Mouse (Mus musculus) cortical plate, adult 2 months (tissue): ENCODE data around the gene Rsbn1l. TPM values are rescaled to one million over a fixed set of nuclear protein-coding genes. Genes with fewer than 3 reads are reported as not detected.
A peak's percentile ranks its signal among the peaks of the same experiment; 100 is the strongest.

ENCODE experiments used
- H3K27ac ChIP-seq: fragments of 200-500 bp; 2 replicates; pipeline ENCODE4 v1.5.1; 2012; ENCODE audit warnings: low read length, control low read depth, inconsistent platforms; ENCODE audit not compliant: insufficient read depth
- H3K4me1 ChIP-seq: fragments of 200-500 bp; 2 replicates; pipeline ENCODE4 v1.6.1; 2011; ENCODE audit warnings: low read length; ENCODE audit not compliant: control insufficient read depth, insufficient read depth
- H3K4me3 ChIP-seq: fragments of 200-500 bp; 2 replicates; pipeline ENCODE4 v1.5.1; 2011; ENCODE audit warnings: mild to moderate bottlenecking, low read length, control low read depth; ENCODE audit not compliant: insufficient read depth
- CTCF ChIP-seq: fragments of 200-500 bp; IDR thresholded peaks from 2 replicates; pipeline ENCODE4 v1.5.1; 2011; ENCODE audit warnings: mild to moderate bottlenecking, control low read depth, low read length; ENCODE audit not compliant: insufficient read depth; ENCODE audit errors: extremely low read depth
- POLR2A ChIP-seq: fragments of 200-500 bp; IDR thresholded peaks from 2 replicates; pipeline ENCODE4 v1.6.1; 2011; ENCODE audit warnings: mild to moderate bottlenecking, low read length, control low read depth; ENCODE audit not compliant: insufficient read depth; ENCODE audit errors: extremely low read depth
- polyA plus RNA-seq: library from polyadenylated mRNA; depleted of rRNA; stranded (reverse); fragments of >200 nt; gene quantifications from 2 replicates; pipeline ENCODE4 v1.2.3, GENCODE M21; 2012

The Rsbn1l gene
- polyA plus RNA-seq, 1 experiment: 9.1 TPM

DNA sequence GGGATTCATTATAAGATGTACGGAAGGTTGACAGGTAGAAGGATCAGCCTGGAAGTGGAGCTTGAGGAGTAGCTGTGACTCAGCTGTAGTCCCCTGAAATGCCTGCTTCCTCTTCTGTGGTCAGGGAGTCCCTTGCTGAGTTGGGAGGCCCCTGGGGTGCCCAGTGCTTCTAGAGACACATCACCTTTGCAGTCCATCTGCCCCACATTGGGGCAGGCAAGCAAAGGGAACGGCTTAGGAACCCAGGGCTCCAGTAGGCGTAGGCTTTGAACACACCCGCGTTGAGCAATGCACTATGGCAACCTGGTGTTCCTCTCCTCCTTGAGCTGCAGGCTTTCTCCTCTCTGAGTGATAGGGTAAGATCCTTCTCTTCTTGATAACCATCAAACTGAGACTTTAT, 16.9 kb upstream of the Rsbn1l start:
- TF ChIP-seq POLR2A (no peak), CTCF (no peak)
- no peak overlapping the region for H3K27ac ChIP-seq

DNA sequence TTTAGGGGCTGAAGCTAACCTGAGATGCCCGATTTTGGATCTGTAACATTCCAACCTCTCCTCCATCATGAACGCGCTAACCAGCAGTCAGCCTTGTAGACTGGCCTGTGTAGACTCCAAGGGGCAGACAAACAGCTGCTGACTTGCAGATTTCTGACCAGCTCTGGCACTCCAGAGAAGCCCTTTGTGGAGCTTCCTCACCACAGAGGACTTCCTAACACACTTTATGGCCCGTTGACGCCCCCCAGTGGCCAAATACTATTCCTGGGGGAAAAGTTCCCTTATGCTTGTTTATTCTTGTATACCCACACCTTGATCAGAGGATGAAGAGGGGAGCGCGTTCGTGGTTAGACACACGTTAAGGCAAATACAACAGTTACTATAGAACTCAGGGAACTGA, 12.8 kb upstream of the Rsbn1l start:
- TF ChIP-seq CTCF (peak; percentile 41), POLR2A (no peak)
- Histone ChIP-seq H3K27ac (no peak overlapping the region), H3K4me1 (no peaks in the 10 kb centered on the region), H3K4me3 (no peak overlapping the region)

More for the DNA sequence above, 16.9 kb upstream of the Rsbn1l start:
- Histone ChIP-seq H3K4me3 (no peak overlapping the region), H3K4me1 (no peaks in the 10 kb centered on the region)

DNA sequence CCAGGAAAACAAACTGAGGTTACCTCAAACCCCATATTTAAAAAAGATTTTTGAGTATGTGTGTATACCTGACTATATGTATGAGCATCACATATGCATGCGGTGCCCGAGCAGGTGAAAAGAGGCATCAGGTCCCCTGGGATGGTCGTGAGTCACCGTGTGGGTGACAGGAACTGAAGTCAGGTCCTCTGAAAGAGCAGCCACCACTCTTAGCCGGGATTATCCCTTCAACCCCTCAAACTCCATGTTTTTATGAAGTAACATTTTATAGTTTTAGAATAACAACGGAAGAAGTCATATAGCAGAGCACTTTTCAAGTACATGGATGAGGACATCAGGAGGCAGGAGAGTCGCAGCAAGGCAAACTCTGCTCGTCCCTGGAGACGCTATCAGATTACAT, 12.3 kb upstream of the Rsbn1l start:
- no peak overlapping the region for H3K27ac ChIP-seq
- no peak for TF ChIP-seq POLR2A
- TF ChIP-seq CTCF: no peak
- H3K4me1 ChIP-seq: no peaks in the 10 kb centered on the region
- H3K4me3 ChIP-seq: no peak overlapping the region

DNA sequence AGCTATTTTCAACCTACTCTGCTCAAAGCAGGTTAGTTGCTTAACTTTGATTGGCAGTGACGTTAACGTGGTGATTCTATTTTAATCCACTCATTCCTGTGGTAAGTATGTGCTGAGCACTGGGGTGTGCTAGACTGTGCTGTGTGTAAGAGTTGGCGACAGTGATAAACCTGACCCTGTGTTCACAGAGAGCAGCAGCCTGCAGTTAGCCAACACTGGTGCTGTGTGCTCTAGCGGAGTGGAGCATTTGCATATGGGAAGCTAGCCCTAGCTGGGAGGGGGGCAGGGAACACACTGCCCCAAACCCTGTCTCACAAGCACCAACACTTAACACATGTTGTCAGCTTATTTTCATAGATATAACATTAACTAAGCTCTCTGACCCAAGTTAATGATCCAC, 11.7 kb upstream of the Rsbn1l start:
- Histone ChIP-seq H3K4me3 (no peak overlapping the region), H3K27ac (no peak overlapping the region), H3K4me1 (no peaks in the 10 kb centered on the region)
- TF ChIP-seq CTCF (no peak), POLR2A (no peak)

DNA sequence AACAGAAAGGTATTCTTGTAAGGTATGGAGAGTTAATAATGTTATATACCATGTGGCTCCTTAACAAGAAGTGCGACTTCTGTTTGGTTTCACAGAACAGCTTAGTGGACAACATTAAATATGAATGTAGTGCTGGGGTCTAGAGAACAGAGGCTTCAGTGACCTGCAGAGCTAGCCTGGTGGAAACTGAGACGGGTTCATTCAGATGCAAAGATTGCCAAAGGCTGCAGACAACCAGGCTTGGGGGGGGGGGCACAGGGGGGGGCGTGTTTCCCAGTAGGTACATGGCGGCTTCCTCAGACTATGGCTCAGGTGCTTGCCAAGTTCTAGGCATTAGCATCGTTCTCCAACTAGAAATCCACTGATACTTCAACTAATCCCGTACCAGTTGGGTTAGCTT, 8.2 kb upstream of the Rsbn1l start:
- Histone ChIP-seq H3K4me1 (no peaks in the 10 kb centered on the region), H3K27ac (no peak overlapping the region), H3K4me3 (no peak overlapping the region)
- TF ChIP-seq CTCF: no peak
- no peak for TF ChIP-seq POLR2A

DNA sequence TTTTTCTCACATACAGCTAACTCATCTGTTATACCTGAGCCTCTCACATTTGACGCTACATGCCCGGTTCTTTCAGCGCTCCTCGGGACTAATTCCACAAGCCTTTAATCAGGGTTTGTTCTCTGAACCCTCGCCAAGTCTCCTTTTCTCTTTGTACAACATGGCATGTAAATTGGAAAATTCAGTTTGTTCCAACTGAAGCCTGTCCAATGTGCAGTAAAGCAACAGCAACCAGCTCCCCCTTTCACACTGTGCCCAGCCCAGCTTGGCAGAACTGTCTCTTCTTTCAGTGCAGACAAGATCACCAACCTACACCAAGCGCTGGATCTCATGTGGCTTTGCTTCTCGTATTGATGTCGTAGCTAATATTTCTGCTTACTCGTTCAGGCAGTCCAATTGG, 7.1 kb upstream of the Rsbn1l start:
- Histone ChIP-seq H3K4me3 (no peak overlapping the region), H3K27ac (no peak overlapping the region), H3K4me1 (no peaks in the 10 kb centered on the region)
- TF ChIP-seq POLR2A: no peak

DNA sequence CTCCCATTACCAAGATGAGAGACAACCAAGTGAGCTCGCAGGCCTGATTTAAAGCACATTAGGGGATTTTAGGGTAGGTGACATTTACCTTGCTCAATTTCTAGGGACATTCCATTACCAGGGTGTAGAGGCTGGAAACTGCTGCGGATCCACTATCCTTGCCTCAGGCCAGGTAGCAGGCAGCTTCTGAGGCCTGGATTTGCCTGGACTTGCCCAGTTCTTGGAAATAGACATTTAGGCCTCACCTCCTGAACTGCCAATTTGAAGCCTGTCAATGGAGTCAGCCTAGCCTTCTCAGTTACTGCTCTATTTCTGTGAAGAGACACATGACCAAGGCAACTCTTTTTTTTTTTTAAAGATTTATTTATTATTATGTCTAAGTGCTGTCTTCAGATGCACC, 4.7 kb upstream of the Rsbn1l start:
- Histone ChIP-seq H3K4me1 (no peaks in the 10 kb centered on the region), H3K27ac (no peak overlapping the region), H3K4me3 (no peak overlapping the region)
- no peak for TF ChIP-seq CTCF
- no peak for TF ChIP-seq POLR2A

DNA sequence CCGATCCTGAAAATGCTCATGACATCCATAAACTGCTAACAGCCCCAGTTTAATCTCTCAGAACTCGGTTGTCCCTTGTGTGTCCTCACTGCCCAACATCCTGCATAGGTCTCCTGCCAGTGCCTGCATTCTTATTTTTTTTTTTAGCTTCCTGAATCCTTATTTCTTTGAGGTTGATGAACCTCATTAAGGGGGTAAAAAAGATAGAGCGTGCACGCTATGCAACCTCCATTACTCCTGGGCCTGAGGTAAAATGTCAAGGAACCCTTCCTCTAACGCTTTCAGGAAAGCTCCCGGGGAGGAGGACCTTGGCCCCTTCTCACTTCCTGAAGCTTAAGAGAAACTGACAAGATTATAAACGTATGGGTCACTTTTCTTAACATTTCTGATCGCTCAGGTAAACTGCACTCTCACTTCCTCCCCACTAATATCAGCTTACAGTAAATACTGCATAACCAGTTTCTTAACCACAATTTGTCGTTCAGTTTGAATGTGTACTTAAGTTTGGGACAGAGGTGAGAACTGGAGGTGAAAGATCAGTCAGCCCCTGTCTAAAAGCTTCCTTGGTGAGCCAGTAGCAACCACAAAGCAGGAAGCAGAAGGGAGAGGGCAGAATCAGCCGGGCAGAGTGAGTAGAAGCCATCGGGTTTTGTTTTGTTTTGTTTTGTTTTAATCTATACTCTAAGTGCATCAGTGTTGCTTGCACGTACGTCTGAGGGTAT, 923 bp downstream of the Rsbn1l start:
- TF ChIP-seq CTCF (no peak), POLR2A (no peak)
- Histone ChIP-seq H3K4me3 (no peak overlapping the region), H3K4me1 (peaks cover 3% of the 10 kb centered on the region; the same call in 1 of the 2 replicates), H3K27ac (no peak overlapping the region)

DNA sequence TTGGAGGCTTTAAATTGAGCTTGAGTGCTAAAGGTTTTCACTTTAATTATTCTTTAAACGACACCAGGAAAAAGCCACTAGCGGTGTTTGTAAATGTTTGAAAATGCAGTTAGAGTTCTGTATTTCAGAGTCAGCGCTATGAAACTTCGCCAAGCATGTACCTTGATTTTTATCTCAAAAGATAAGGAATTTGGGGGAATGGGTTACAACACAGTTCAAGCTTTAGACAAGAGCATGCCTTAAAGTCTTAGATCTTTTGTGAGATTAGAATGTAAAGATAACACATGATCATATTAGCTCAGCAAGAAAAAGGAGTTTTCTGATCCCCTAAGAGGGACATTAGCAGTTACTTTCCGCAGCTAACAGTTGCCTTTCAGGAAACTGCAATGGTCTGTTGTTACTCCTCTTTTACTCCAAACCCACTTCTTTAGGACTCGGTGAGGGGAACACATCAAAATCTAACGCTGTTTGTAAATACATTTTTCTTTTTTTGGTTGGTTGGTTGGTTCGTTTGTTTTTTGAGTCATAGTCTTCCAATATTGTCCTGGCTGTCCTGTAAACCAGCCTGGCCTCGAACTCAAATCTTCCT, 3.8 kb downstream of the Rsbn1l start:
- no peak overlapping the region for H3K27ac ChIP-seq
- H3K4me3 ChIP-seq: peak overlapping the region; percentile 92
- H3K4me1 ChIP-seq: peaks cover 3% of the 10 kb centered on the region; the same call in 1 of the 2 replicates
- TF ChIP-seq POLR2A: no peak
- TF ChIP-seq CTCF: no peak

DNA sequence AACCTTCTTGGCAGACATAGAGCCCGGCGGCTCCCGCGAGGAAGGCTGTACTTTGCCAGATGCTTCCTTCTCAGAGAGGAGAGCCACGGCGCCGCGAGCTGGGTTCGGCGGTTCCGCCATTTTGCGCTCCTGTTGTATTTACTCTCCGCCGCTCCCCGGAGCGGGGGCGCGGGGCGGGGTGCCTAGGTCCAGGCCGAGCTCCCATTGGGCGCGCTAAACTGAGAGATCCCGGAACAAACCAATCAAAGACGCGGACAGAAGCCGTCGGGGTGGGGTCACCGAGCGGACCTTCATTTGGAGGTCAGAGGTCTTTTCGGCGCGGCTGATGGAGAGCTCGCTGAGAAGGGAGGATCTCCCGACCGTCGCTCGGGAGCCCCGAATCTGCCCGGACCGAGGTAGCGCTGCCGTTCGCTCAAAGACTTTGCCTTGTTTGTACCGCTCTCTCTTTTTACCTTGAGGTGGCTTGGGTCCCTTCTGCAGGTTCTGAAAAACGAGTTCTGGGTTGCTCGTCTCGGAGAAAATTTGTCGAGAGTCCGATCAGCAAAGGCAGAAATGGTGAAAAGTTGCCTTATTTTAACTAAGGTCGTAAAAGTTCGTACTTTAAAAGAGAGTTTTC, 4.4 kb downstream of the Rsbn1l start:
- Histone ChIP-seq H3K27ac (peak overlapping the region; percentile 98), H3K4me3 (peak overlapping the region; percentile 92), H3K4me1 (peaks cover 3% of the 10 kb centered on the region; the same call in 1 of the 2 replicates)
- TF ChIP-seq CTCF (no peak), POLR2A (peak; percentile 81)
